21 mouse cellular contexts compared by ENCODE assay signal in genomic region chrX:151333615-151334014, GRCm38 (mm10).
"Had no signal": no experiment of that assay in that cellular context is flagged by ENCODE, and none has a peak within 500 bp of the region (broad histone marks: within the 10 kb centered on the region; RNA-seq: fewer than 3 reads in every experiment).

No protein-coding gene starts in this region.

- H3K9ac ChIP-seq: liver, embryonic 14.5 days; lung, embryonic 15.5 days; neural tube, embryonic 13.5 days; neural tube, embryonic 15.5 days had no signal

- H3K4me3 ChIP-seq: lung, embryonic 15.5 days; myocyte; neural tube, embryonic 13.5 days; neural tube, embryonic 15.5 days had no signal

- H3K4me2 ChIP-seq: lung, embryonic 15.5 days; midbrain, embryonic 11.5 days; neural tube, embryonic 13.5 days; neural tube, embryonic 15.5 days had no signal

- H3K27ac ChIP-seq: liver, embryonic 14.5 days; lung, embryonic 15.5 days; macrophage; neural tube, embryonic 13.5 days; neural tube, embryonic 15.5 days had no signal

- ATAC-seq: lung, postnatal 0 days; midbrain, embryonic 16.5 days had no signal

- H3K36me3 ChIP-seq: lung, embryonic 15.5 days; neural tube, embryonic 13.5 days; neural tube, embryonic 15.5 days had no signal

- DNase-seq: lung, adult 2 months; lung, postnatal 14 days; lung, postnatal 36 days; midbrain, embryonic 14.5 days; retina, postnatal 1 day; right cerebral cortex, adult 18-20 months; right cerebral cortex, postnatal 25 days; right cerebral cortex, postnatal 4 days; spleen, adult 18-20 months; thymus, adult 2 months; thymus, postnatal 25 days; thymus, postnatal 4 days had no signal

- H3K27me3 ChIP-seq: lung, embryonic 15.5 days had no signal

- H3K4me1 ChIP-seq: lung, embryonic 15.5 days; neural tube, embryonic 13.5 days; neural tube, embryonic 15.5 days had no signal

- H3K9me3 ChIP-seq: lung, embryonic 15.5 days; neural tube, embryonic 13.5 days; neural tube, embryonic 15.5 days had no signal
